Mouse (Mus musculus) limb, embryonic 12.5 days (tissue): Measurements from ENCODE around the gene Guca2b. TPM values are rescaled to one million over a fixed set of nuclear protein-coding genes. Genes with fewer than 3 reads are reported as not detected.

Source experiments
- ATAC-seq: fragments of 200-750 bp; cut with Nextera tagmentation; 2 replicates; pipeline ENCODE4 v1.8.0; 2017; ENCODE audit warnings: low read depth, moderate TSS enrichment; ENCODE audit not compliant: insufficient number of reproducible peaks, insufficient read depth, low FRiP score, low TSS enrichment
- H3K27ac ChIP-seq: fragments of 300-500 bp; sonication (generic); 2 replicates; pipeline ENCODE4 v1.5.1; 2016; ENCODE audit warnings: mild to moderate bottlenecking, moderate library complexity
- H3K27me3 ChIP-seq: fragments of 300-500 bp; sonication (generic); 2 replicates; pipeline ENCODE4 v1.6.1; 2016; ENCODE audit warnings: mild to moderate bottlenecking, moderate library complexity
- H3K36me3 ChIP-seq: fragments of 300-500 bp; sonication (generic); 2 replicates; pipeline ENCODE4 v1.6.1; 2016; ENCODE audit warnings: mild to moderate bottlenecking, moderate library complexity
- H3K4me1 ChIP-seq: fragments of 300-500 bp; sonication (generic); replicated peaks from 2 replicates; pipeline ENCODE4 v1.6.1; 2016
- H3K4me2 ChIP-seq: fragments of 300-500 bp; sonication (generic); 2 replicates; pipeline ENCODE4 v1.6.1; 2016; ENCODE audit warnings: mild to moderate bottlenecking, moderate library complexity
- H3K4me3 ChIP-seq: fragments of 300-500 bp; sonication (generic); replicated peaks from 2 replicates; pipeline ENCODE4 v1.5.1; 2016; ENCODE audit warnings: mild to moderate bottlenecking
- H3K9ac ChIP-seq: fragments of 300-500 bp; sonication (generic); replicated peaks from 2 replicates; pipeline ENCODE4 v1.6.1; 2016; ENCODE audit warnings: mild to moderate bottlenecking, moderate library complexity
- H3K9me3 ChIP-seq: fragments of 300-500 bp; sonication (generic); 2 replicates; pipeline ENCODE4 v1.6.1; 2016; ENCODE audit warnings: mild to moderate bottlenecking, moderate library complexity
- WGBS: fragments of 180-500 bp; shearing (Covaris S2); methylation state at CpG from one replicate; pipeline ENCODE4 v1.1.7; 2016; 5-methylcytosine and 5-hydroxymethylcytosine counted together
- polyA plus RNA-seq: library from polyadenylated mRNA; unstranded; fragments of >200 nt; fragmentation: Nextera tagmentation; extraction: Ambion mirVana; gene quantifications from 2 replicates; pipeline ENCODE4 v1.2.1, GENCODE M21; 2016

Gene Guca2b
- polyA plus RNA-seq: not detected in 2 replicates

GRCm38 (mm10) chr4:119658731-119659130 lies at the start of gene Guca2b:
Gene Guca2b (minus strand): TSS chr4:119658954.
- Histone ChIP-seq H3K4me2 (no peak within 1 kb of the TSS), H3K9ac (no peak within 1 kb of the TSS), H3K9me3 (no peaks in the 10 kb centered on the region), H3K27me3 (peaks cover 7% of the 10 kb centered on the region), H3K36me3 (no peaks in the 10 kb centered on the region), H3K4me3 (no peak within 1 kb of the TSS), H3K27ac (no peak within 1 kb of the TSS), H3K4me1 (no peaks in the 10 kb centered on the region)
- ATAC-seq: no peak; the same call in 1 of the 2 replicates
- 80% methylated on average over 4 of the region's 4 CpGs for WGBS

- Histone ChIP-seq H3K36me3 (no peaks in the 10 kb centered on the region), H3K4me3 (no peak overlapping the region), H3K9ac (no peak overlapping the region), H3K27ac (no peak overlapping the region), H3K27me3 (no peaks in the 10 kb centered on the region), H3K4me2 (no peak overlapping the region), H3K9me3 (no peaks in the 10 kb centered on the region), H3K4me1 (peaks cover 8% of the 10 kb centered on the region; the same call in 1 of the 2 replicates)
- 16% methylated on average over 3 of the region's 3 CpGs for WGBS
- ATAC-seq: no peak
Observed at GRCm38 (mm10) chr4:119707751-119708150, 49.0 kb upstream of the Guca2b start.

- no peak for ATAC-seq
- H3K9me3 ChIP-seq: no peaks in the 10 kb centered on the region
- no peaks in the 10 kb centered on the region for H3K27me3 ChIP-seq
- H3K4me3 ChIP-seq: no peak overlapping the region
- 55% methylated on average over 5 of the region's 5 CpGs for WGBS
- no peak overlapping the region for H3K4me2 ChIP-seq
- H3K36me3 ChIP-seq: no peaks in the 10 kb centered on the region
- no peak overlapping the region for H3K9ac ChIP-seq
- H3K27ac ChIP-seq: no peak overlapping the region
- H3K4me1 ChIP-seq: peaks cover 8% of the 10 kb centered on the region; the same call in 1 of the 2 replicates
Observed at GRCm38 (mm10) chr4:119707326-119707725, 48.6 kb upstream of the Guca2b start.

- Histone ChIP-seq H3K4me3 (no peak overlapping the region), H3K27ac (no peak overlapping the region), H3K36me3 (no peaks in the 10 kb centered on the region), H3K9me3 (no peaks in the 10 kb centered on the region), H3K4me2 (no peak overlapping the region), H3K4me1 (peaks cover 8% of the 10 kb centered on the region; the same call in 1 of the 2 replicates), H3K9ac (no peak overlapping the region), H3K27me3 (no peaks in the 10 kb centered on the region)
- WGBS: 84% methylated on average over 8 of the region's 8 CpGs
- no peak for ATAC-seq
Observed at GRCm38 (mm10) chr4:119703965-119704364, 45.2 kb upstream of the Guca2b start.

GRCm38 (mm10) chr4:119701269-119701954 lies 42.7 kb upstream of the Guca2b start:
- Histone ChIP-seq H3K4me2 (no peak overlapping the region), H3K27me3 (no peaks in the 10 kb centered on the region), H3K9me3 (no peaks in the 10 kb centered on the region), H3K36me3 (no peaks in the 10 kb centered on the region), H3K4me3 (no peak overlapping the region), H3K4me1 (no peaks in the 10 kb centered on the region), H3K9ac (no peak overlapping the region), H3K27ac (no peak overlapping the region)
- 87% methylated on average over 11 of the region's 11 CpGs for whole genome bisulfite sequencing
- ATAC-seq: no peak

- no peaks in the 10 kb centered on the region for H3K4me1 ChIP-seq
- H3K9me3 ChIP-seq: no peaks in the 10 kb centered on the region
- no peaks in the 10 kb centered on the region for H3K36me3 ChIP-seq
- H3K4me2 ChIP-seq: no peak overlapping the region
- 35% methylated on average over 2 of the region's 2 CpGs for whole genome bisulfite sequencing
- H3K9ac ChIP-seq: no peak overlapping the region
- H3K4me3 ChIP-seq: no peak overlapping the region
- H3K27me3 ChIP-seq: no peaks in the 10 kb centered on the region
- no peak overlapping the region for H3K27ac ChIP-seq
- ATAC-seq: no peak
Observed at GRCm38 (mm10) chr4:119698339-119698738, 39.6 kb upstream of the Guca2b start.

GRCm38 (mm10) chr4:119685746-119686145 lies 27.0 kb upstream of the Guca2b start:
- Histone ChIP-seq H3K36me3 (no peaks in the 10 kb centered on the region), H3K9ac (no peak overlapping the region), H3K9me3 (no peaks in the 10 kb centered on the region), H3K4me1 (no peaks in the 10 kb centered on the region; the same call in 1 of the 2 replicates), H3K4me2 (no peak overlapping the region), H3K4me3 (no peak overlapping the region), H3K27ac (no peak overlapping the region), H3K27me3 (no peaks in the 10 kb centered on the region)
- ATAC-seq: no peak
- 96% methylated on average over 2 of the region's 2 CpGs for WGBS

- WGBS: 59% methylated on average over 5 of the region's 5 CpGs
- H3K4me2 ChIP-seq: no peak overlapping the region
- H3K36me3 ChIP-seq: no peaks in the 10 kb centered on the region
- no peak for ATAC-seq
- no peak overlapping the region for H3K9ac ChIP-seq
- H3K4me3 ChIP-seq: no peak overlapping the region
- H3K9me3 ChIP-seq: no peaks in the 10 kb centered on the region
- no peak overlapping the region for H3K27ac ChIP-seq
- H3K27me3 ChIP-seq: no peaks in the 10 kb centered on the region
- no peaks in the 10 kb centered on the region; the same call in 1 of the 2 replicates for H3K4me1 ChIP-seq
Observed at GRCm38 (mm10) chr4:119682596-119682995, 23.8 kb upstream of the Guca2b start.

- no peak for ATAC-seq
- Histone ChIP-seq H3K36me3 (no peaks in the 10 kb centered on the region), H3K27ac (no peak overlapping the region), H3K9me3 (no peaks in the 10 kb centered on the region), H3K9ac (no peak overlapping the region), H3K4me1 (no peaks in the 10 kb centered on the region), H3K4me3 (no peak overlapping the region), H3K4me2 (no peak overlapping the region), H3K27me3 (no peaks in the 10 kb centered on the region)
- 40% methylated on average over 5 of the region's 5 CpGs for WGBS
Observed at GRCm38 (mm10) chr4:119672685-119673084, 13.9 kb upstream of the Guca2b start.

- no peak for ATAC-seq
- H3K4me3 ChIP-seq: no peak overlapping the region
- no peak overlapping the region for H3K9ac ChIP-seq
- H3K27ac ChIP-seq: no peak overlapping the region
- no peaks in the 10 kb centered on the region for H3K36me3 ChIP-seq
- no peak overlapping the region for H3K4me2 ChIP-seq
- 96% methylated on average over 9 of the region's 9 CpGs for WGBS
- H3K27me3 ChIP-seq: no peaks in the 10 kb centered on the region
- no peaks in the 10 kb centered on the region for H3K9me3 ChIP-seq
- no peaks in the 10 kb centered on the region for H3K4me1 ChIP-seq
Observed at GRCm38 (mm10) chr4:119671164-119671563, 12.4 kb upstream of the Guca2b start.

GRCm38 (mm10) chr4:119670736-119671135 lies 12.0 kb upstream of the Guca2b start:
- Histone ChIP-seq H3K9me3 (no peaks in the 10 kb centered on the region), H3K4me2 (no peak overlapping the region), H3K4me1 (no peaks in the 10 kb centered on the region), H3K9ac (no peak overlapping the region), H3K4me3 (no peak overlapping the region), H3K27me3 (no peaks in the 10 kb centered on the region), H3K36me3 (no peaks in the 10 kb centered on the region), H3K27ac (no peak overlapping the region)
- ATAC-seq: no peak
- WGBS: 89% methylated on average over 6 of the region's 6 CpGs

- H3K9ac ChIP-seq: no peak overlapping the region
- H3K4me3 ChIP-seq: no peak overlapping the region
- H3K27ac ChIP-seq: no peak overlapping the region
- no peak overlapping the region for H3K4me2 ChIP-seq
- ATAC-seq: no peak
- no peaks in the 10 kb centered on the region for H3K27me3 ChIP-seq
- H3K4me1 ChIP-seq: no peaks in the 10 kb centered on the region
- WGBS: 49% methylated on average over 7 of the region's 7 CpGs
- no peaks in the 10 kb centered on the region for H3K36me3 ChIP-seq
- H3K9me3 ChIP-seq: no peaks in the 10 kb centered on the region
Observed at GRCm38 (mm10) chr4:119670210-119670555, 11.4 kb upstream of the Guca2b start.
